Mouse (Mus musculus): ENCODE measurements around the gene Zdhhc13. TPM values are rescaled to one million over a fixed set of nuclear protein-coding genes. Genes with fewer than 3 reads are reported as not detected.

Gene Zdhhc13
- polyA plus RNA-seq, 1 experiment = not detected

GRCm38 (mm10) chr7:48876526-48876925, 87.7 kb downstream of the Zdhhc13 start:
- Histone ChIP-seq H3K27ac (ENCODE audit: insufficient read depth, low read depth, low read length) (no peak overlapping the region), H3K4me3 (ENCODE audit: insufficient read depth, low read depth, low read length) (no peak overlapping the region), H3K4me1 (ENCODE audit: control insufficient read depth, insufficient read depth, low read length) (peaks cover 17% of the 10 kb centered on the region)
- no peak for TF ChIP-seq CTCF (IDR thresholded peaks at IDR 0.05; ENCODE audit: insufficient read depth, low read depth, low read length)
- no peak for TF ChIP-seq POLR2A (IDR thresholded peaks at IDR 0.05; ENCODE audit: insufficient read depth, low read depth, low read length)
- 64% methylated on average over 4 of the region's 4 CpGs for WGBS

Other genes starting within 250 kb of the Zdhhc13 start
- not detected in 2 replicates for gene Mrgprb2, start 230.9 kb upstream of the Zdhhc13 start, polyA plus RNA-seq (2012; ENCODE audit: insufficient read depth, insufficient read length, low replicate concordance, missing spikeins)
- gene Mrgprb3, start 145.2 kb upstream of the Zdhhc13 start, polyA plus RNA-seq (2012; ENCODE audit: insufficient read depth, insufficient read length, low replicate concordance, missing spikeins) = not detected in 2 replicates
- not detected in 2 replicates for gene Csrp3, start 59.0 kb downstream of the Zdhhc13 start, polyA plus RNA-seq (2012; ENCODE audit: insufficient read depth, insufficient read length, low replicate concordance, missing spikeins)
- not detected in 2 replicates for gene E2f8, start 92.6 kb downstream of the Zdhhc13 start, polyA plus RNA-seq (2012; ENCODE audit: insufficient read depth, insufficient read length, low replicate concordance, missing spikeins)
- 56.0 and 57.3 TPM in 2 replicates for gene Nav2, start 119.7 kb downstream of the Zdhhc13 start, polyA plus RNA-seq (2012; ENCODE audit: insufficient read depth, insufficient read length, low replicate concordance, missing spikeins)

Measured in olfactory bulb, adult 2 months (tissue).